9 mouse cellular contexts compared by ENCODE assay signal in genomic region chr19:45232443-45233410, GRCm38 (mm10). TPM values are rescaled to one million over a fixed set of nuclear protein-coding genes. Genes with fewer than 3 reads are reported as not detected.
A peak's percentile ranks its signal among the peaks of the same experiment; 100 is the strongest.
DNase-seq lines count a peak whose midpoint lies in the region; ATAC-seq and TF ChIP-seq lines count a peak whose summit lies in the region.
"Had no signal": no experiment of that assay in that cellular context is flagged by ENCODE, and none has a peak within 500 bp of the region (broad histone marks: within the 10 kb centered on the region; RNA-seq: fewer than 3 reads in every experiment).

No protein-coding gene starts in this region.

- intact Hi-C loops in gastrocnemius, adult 2 months (cut with DNase I) = loop anchor here (2.0 kb wide), 2 partner anchors 206 to 240 kb away; no protein-coding TSS in a partner anchor

- WGBS in intestine, embryonic 15.5 days = 1% methylated on average over 42 of the region's 42 CpGs

- H3K36me3 ChIP-seq in megakaryocyte, embryonic 14.5 days (replicated peaks; ENCODE audit: low read length) = no peaks in the 10 kb centered on the region
- no peaks in the 10 kb centered on the region for H3K36me3 ChIP-seq in intestine, embryonic 15.5 days
- H3K36me3 ChIP-seq in splenic B cell, adult 2 months (ENCODE audit: control insufficient read depth, insufficient read depth, low read length, poor library complexity, severe bottlenecking) = no peaks in the 10 kb centered on the region

- no peaks in the 10 kb centered on the region for H3K9me3 ChIP-seq in megakaryocyte, embryonic 14.5 days
- no peaks in the 10 kb centered on the region for H3K9me3 ChIP-seq in intestine, embryonic 15.5 days

- TF ChIP-seq CTCF in gastrocnemius, adult 2 months (IDR thresholded peaks at IDR 0.05) = no peak

- H3K4me1 ChIP-seq in megakaryocyte, embryonic 14.5 days = peaks cover 65% of the 10 kb centered on the region
- peaks cover 36% of the 10 kb centered on the region for H3K4me1 ChIP-seq in intestine, embryonic 15.5 days (replicated peaks)

- H3K4me3 ChIP-seq in gastrocnemius, adult 2 months = peak overlapping the region; percentile 88
- H3K4me3 ChIP-seq in megakaryocyte, embryonic 14.5 days (replicated peaks) = peak overlapping the region; percentile 42
- H3K4me3 ChIP-seq in intestine, embryonic 15.5 days (replicated peaks) = peak overlapping the region; percentile 20

- peak; percentile 40 for DNase-seq in gastrocnemius, adult 2 months
- DNase-seq in gastrocnemius, adult 8-10 months (ENCODE audit: low spot score in 2 of 2) = no peak
- DNase-seq in splenic B cell, adult 2 months (ENCODE audit: low read depth, low spot score) = peak; percentile 38
- no peak for DNase-seq in cerebellum, adult 11 months
- no peak for DNase-seq in cerebellum, adult 9-10 months

- peak overlapping the region; percentile 98 for H3K27ac ChIP-seq in gastrocnemius, adult 2 months
- H3K27ac ChIP-seq in intestine, embryonic 15.5 days = no peak overlapping the region

- no peak for ATAC-seq in megakaryocyte, adult 5-6 weeks (ENCODE audit: poor library complexity, severe bottlenecking)
- ATAC-seq in intestine, embryonic 15.5 days = no peak

- H3K27me3 ChIP-seq in megakaryocyte, embryonic 14.5 days (replicated peaks) = peaks cover 100% of the 10 kb centered on the region
- H3K27me3 ChIP-seq in intestine, embryonic 15.5 days (replicated peaks) = peaks cover 97% of the 10 kb centered on the region
- H3K27me3 ChIP-seq in splenic B cell, adult 2 months (ENCODE audit: control insufficient read depth, insufficient read depth, low read length, poor library complexity, severe bottlenecking) = peaks cover 14% of the 10 kb centered on the region

- no peak overlapping the region for H3K9ac ChIP-seq in intestine, embryonic 15.5 days

- H3K4me2 ChIP-seq in intestine, embryonic 15.5 days (replicated peaks) = peak overlapping the region; percentile 36; the same call in 1 of the 2 replicates

RNA-seq across cellular contexts. Expression of gene Lbx1, which starts 2.9 kb away (rescaled TPM):
- 10 to 100 TPM; 46.0 to 66.8 TPM for total RNA-seq in gastrocnemius, adult 2 months (2021)
- total RNA-seq in gastrocnemius, adult 8-10 months (2022) = 10 to 100 TPM; 59.4 to 70.9 (median 64.3) TPM
- 0.34 TPM in 1 of 2 replicates, not detected in the other for polyA plus RNA-seq in megakaryocyte, embryonic 14.5 days (2012; ENCODE audit: insufficient read depth, low replicate concordance)
- total RNA-seq in megakaryocyte, adult 5-6 weeks (2015) = not detected in 2 replicates
- not detected in 2 replicates for total RNA-seq in megakaryocyte, adult 5-6 weeks (2017)
- polyA plus RNA-seq in intestine, embryonic 15.5 days (2015; fragmentation: Nextera tagmentation; extraction: Ambion mirVana) = 0.08 TPM in 1 of 2 replicates, not detected in the other
- polyA plus RNA-seq: spleen, adult 2 months had no signal

Comparison
In these comparisons a context has a peak if more than half of its experiments do, and no peak if none do; other contexts are left out.
1. DNase-seq: peak in gastrocnemius, adult 2 months (single experiment) and splenic B cell, adult 2 months (single experiment); none in gastrocnemius, adult 8-10 months (0 of 2), cerebellum, adult 11 months (single experiment) and cerebellum, adult 9-10 months (single experiment).
2. H3K4me3 ChIP-seq: peak in every context shown above with its lines; median percentile 88 in gastrocnemius, adult 2 months; 42 in megakaryocyte, embryonic 14.5 days; 20 in intestine, embryonic 15.5 days.
3. RNA of gene Lbx1, which starts 2.9 kb away (total RNA-seq): 46.0 to 66.8 TPM in gastrocnemius, adult 2 months and 59.4 to 70.9 TPM in gastrocnemius, adult 8-10 months; not detected in megakaryocyte, adult 5-6 weeks; every median in the first group is over 10 times any median in the second.